Mouse (Mus musculus) heart, embryonic 16.5 days (tissue): ENCODE measurements around the gene Tspan9. TPM values are rescaled to one million over a fixed set of nuclear protein-coding genes. Genes with fewer than 3 reads are reported as not detected.
A peak's percentile ranks its signal among the peaks of the same experiment; 100 is the strongest.

Experiments
- ATAC-seq: fragments of 200-750 bp; cut with Nextera tagmentation; replicated peaks from 2 replicates; pipeline ENCODE4 v1.8.0; 2017; ENCODE audit warnings: moderate number of reproducible peaks; ENCODE audit not compliant: insufficient read depth, low FRiP score; ENCODE audit errors: extremely low read depth
- H3K27ac ChIP-seq: fragments of 300-500 bp; sonication (generic); 2 replicates; pipeline ENCODE4 v1.5.1; 2014; ENCODE audit warnings: mild to moderate bottlenecking, low read length, control low read depth, moderate library complexity
- H3K27me3 ChIP-seq: fragments of 300-500 bp; sonication (generic); 2 replicates; pipeline ENCODE4 v1.6.1; 2014; ENCODE audit warnings: low read length, mixed read lengths; ENCODE audit not compliant: control insufficient read depth, insufficient read depth
- H3K36me3 ChIP-seq: fragments of 300-500 bp; sonication (generic); 2 replicates; pipeline ENCODE4 v1.6.1; 2014; ENCODE audit not compliant: control insufficient read depth, insufficient read depth
- H3K4me1 ChIP-seq: fragments of 300-500 bp; sonication (generic); 2 replicates; pipeline ENCODE4 v1.6.1; 2014; ENCODE audit warnings: low read length, mixed read lengths; ENCODE audit not compliant: control insufficient read depth, insufficient read depth
- H3K4me2 ChIP-seq: fragments of 300-500 bp; sonication (generic); 2 replicates; pipeline ENCODE4 v1.6.1; 2014; ENCODE audit warnings: low read depth, mild to moderate bottlenecking, control low read depth, low read length
- H3K4me3 ChIP-seq: fragments of 300-500 bp; sonication (generic); 2 replicates; pipeline ENCODE4 v1.5.1; 2014; ENCODE audit warnings: mild to moderate bottlenecking, control low read depth, low read length
- H3K9ac ChIP-seq: fragments of 300-500 bp; sonication (generic); 2 replicates; pipeline ENCODE4 v1.6.1; 2014; ENCODE audit warnings: low read length, control low read depth
- H3K9me3 ChIP-seq: fragments of 300-500 bp; sonication (generic); replicated peaks from 2 replicates; pipeline ENCODE4 v1.6.1; 2016; ENCODE audit warnings: low read length; ENCODE audit not compliant: control insufficient read depth
- WGBS: fragments of 180-500 bp; shearing (Covaris S2); extraction: QIAGEN DNeasy Blood & Tissue Kit; methylation state at CpG from one replicate; pipeline ENCODE4 v1.1.7; 2014; 5-methylcytosine and 5-hydroxymethylcytosine counted together
- polyA plus RNA-seq: library from polyadenylated mRNA; unstranded; fragments of >200 nt; fragmentation: Nextera tagmentation; extraction: Ambion mirVana; gene quantifications from 2 replicates; pipeline ENCODE4 v1.2.1, GENCODE M21; 2015

Tspan9 gene
- polyA plus RNA-seq, 1 experiment from 2014 or later = 138 TPM

DNA sequence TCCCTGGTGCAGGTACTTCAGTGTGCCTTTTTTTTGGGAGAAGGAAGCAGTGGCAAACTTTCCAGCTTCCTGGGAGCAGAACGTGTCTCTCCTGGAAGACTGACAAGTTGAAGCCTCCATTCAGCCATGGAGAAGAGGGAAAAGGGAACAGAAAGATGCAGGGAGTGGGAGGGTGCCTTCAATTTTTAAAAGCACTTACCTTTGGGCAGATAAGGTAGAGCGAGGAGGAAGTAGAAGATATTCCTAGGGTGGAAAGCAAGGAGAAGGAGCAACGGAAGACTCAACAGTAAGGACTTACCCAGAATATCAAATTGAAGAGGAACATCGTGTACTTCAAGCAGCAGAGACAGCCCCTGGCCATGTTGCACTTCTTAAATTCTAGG lies 109.5 kb downstream of the Tspan9 start:
- no peaks in the 10 kb centered on the region for H3K36me3 ChIP-seq
- H3K9me3 ChIP-seq = no peaks in the 10 kb centered on the region
- ATAC-seq = no peak
- H3K4me2 ChIP-seq = peak overlapping the region; percentile 95
- H3K4me1 ChIP-seq = peaks cover 73% of the 10 kb centered on the region
- peak overlapping the region; percentile 96 for H3K27ac ChIP-seq
- H3K27me3 ChIP-seq = no peaks in the 10 kb centered on the region
- peak overlapping the region; percentile 70 for H3K4me3 ChIP-seq
- peak overlapping the region; percentile 91 for H3K9ac ChIP-seq
- WGBS = 20% methylated on average over 4 of the region's 4 CpGs

DNA sequence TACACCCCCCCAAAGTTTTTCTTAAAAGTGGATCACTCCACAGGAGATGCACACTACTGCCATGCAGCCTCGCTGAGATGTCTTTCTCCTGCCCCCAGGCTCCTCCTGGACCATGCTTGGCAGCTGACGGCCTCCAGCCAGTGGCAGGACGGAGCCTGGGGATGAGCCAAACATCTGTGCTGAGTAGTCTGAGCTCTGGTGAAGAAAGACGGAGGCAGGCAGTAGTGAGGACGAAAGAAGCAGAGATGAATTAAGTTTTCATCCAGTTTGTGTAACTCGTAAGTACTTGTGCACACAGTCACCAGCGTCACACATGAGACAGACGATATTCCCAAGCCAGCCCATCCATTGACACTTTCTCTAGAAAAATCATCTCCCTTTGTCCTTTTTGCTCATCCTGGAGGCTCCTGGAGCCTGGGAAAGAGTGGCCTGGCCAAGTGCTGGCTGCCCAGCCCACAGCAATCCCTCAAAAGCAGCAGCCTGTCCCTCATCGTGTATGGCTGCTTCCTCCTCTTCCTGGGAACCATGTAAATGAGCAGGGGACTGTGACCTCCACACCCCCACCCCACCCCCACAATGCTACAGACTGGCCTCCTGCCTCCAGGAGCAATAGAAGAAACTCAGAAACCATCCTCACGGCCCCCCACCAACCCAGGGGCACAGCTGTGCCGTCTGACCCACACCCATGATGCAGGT lies 110.1 kb downstream of the Tspan9 start:
- Histone ChIP-seq H3K27ac (peak overlapping the region; percentile 56), H3K4me1 (peaks cover 74% of the 10 kb centered on the region)

DNA sequence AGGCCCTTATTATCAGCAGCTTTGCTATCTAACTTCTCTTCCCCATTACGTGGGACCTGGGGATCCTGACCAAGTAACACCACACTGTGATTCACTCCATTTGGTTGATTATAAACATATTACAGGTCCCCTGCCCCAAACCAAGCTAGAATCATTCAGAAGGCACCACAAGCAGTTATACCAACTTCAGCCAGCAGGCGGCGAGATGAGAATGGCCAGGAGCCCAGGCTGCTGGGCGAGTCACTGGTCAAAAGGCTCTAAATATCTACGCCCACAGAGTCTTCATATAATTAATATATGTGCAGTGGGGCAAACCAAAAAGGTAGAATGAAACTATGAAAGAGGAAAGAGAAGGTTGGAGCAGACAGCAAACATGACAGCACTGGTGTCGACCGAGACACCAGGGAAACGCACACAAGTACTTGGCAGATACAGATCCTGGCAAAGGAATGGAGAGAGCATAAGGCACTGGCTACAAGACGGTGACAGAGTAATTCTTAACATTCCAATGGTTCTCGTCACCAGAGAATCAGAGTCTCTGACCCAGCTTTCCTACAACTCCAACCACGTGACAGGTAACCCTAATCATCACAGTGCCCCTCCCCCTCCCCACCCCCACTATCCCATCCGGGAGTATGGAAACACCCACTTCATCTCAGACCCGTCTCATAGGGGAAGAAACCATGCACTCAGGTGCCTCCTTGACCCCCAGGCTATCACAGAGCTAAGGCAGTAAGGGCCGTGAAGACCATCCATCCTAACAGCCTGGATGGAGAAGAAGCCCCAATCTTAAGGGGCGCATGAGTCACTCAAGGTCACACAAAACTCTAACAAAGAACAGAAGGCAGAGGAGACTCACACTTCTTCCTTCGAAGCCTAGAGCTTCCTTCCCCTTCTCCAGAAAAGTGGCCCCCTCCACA lies 110.9 kb downstream of the Tspan9 start:
- 16% methylated on average over 16 of the region's 16 CpGs for WGBS
- Histone ChIP-seq H3K27ac (peak overlapping the region; percentile 56), H3K4me2 (peak overlapping the region; percentile 95), H3K9ac (peak overlapping the region; percentile 91), H3K9me3 (no peaks in the 10 kb centered on the region), H3K4me3 (peak overlapping the region; percentile 70), H3K36me3 (no peaks in the 10 kb centered on the region), H3K27me3 (no peaks in the 10 kb centered on the region), H3K4me1 (peaks cover 70% of the 10 kb centered on the region)
- no peak for ATAC-seq

More for the DNA sequence above, 110.1 kb downstream of the Tspan9 start:
- ATAC-seq = no peak
- no peaks in the 10 kb centered on the region for H3K27me3 ChIP-seq
- H3K9ac ChIP-seq = peak overlapping the region; percentile 91
- peak overlapping the region; percentile 70 for H3K4me3 ChIP-seq
- H3K9me3 ChIP-seq = no peaks in the 10 kb centered on the region
- no peaks in the 10 kb centered on the region for H3K36me3 ChIP-seq
- 28% methylated on average over 11 of the region's 11 CpGs for WGBS
- peak overlapping the region; percentile 95 for H3K4me2 ChIP-seq

DNA sequence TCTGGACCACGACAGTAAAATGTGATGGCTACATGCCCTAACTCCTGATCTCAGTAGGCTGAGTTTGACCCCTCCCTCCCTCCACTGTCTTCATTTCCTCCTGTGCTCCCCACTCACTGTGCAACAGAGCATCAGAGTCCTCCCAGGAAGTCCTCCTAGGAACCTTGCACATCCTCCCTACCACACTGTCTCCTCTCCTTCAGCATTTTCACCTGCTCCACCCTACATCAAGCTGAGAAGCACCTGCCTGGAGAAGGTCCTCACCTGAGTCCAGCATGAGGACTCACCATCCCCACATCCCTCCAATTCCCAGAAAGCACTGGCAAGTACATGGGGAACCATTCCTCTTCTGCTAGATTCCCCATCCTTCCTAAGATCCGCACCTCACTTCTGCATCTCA lies 111.8 kb downstream of the Tspan9 start:
- Histone ChIP-seq H3K27ac (no peak overlapping the region), H3K27me3 (no peaks in the 10 kb centered on the region), H3K4me1 (peaks cover 61% of the 10 kb centered on the region), H3K4me3 (no peak overlapping the region), H3K36me3 (no peaks in the 10 kb centered on the region), H3K4me2 (no peak overlapping the region), H3K9me3 (no peaks in the 10 kb centered on the region), H3K9ac (no peak overlapping the region)
- no peak for ATAC-seq
- 63% methylated on average over 2 of the region's 2 CpGs for WGBS

DNA sequence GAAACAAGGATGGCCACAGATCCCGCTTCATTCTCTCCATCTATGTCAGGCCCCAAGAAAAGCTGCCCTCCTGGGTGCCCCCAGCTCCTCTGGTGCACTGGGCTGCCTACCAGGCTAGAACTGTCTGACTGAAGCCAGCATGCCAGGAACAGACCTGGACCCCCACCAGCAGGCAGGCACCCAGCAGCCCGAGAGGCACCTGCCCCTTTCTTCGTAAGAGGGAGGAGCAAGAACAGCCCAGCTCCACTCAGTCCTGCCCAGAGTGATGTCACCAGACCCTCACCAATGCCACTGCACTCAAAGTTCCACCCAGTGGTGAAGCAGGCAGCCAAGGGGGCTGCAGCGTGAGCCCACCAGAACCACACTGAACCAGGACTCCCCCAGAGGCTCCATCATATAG lies 112.3 kb downstream of the Tspan9 start:
- 59% methylated on average over 4 of the region's 4 CpGs for WGBS
- Histone ChIP-seq H3K9me3 (no peaks in the 10 kb centered on the region), H3K4me2 (no peak overlapping the region), H3K4me3 (no peak overlapping the region), H3K9ac (peak overlapping the region; percentile 30), H3K4me1 (peaks cover 56% of the 10 kb centered on the region), H3K27me3 (no peaks in the 10 kb centered on the region), H3K36me3 (no peaks in the 10 kb centered on the region), H3K27ac (no peak overlapping the region; the same call in 1 of the 2 replicates)
- no peak for ATAC-seq

DNA sequence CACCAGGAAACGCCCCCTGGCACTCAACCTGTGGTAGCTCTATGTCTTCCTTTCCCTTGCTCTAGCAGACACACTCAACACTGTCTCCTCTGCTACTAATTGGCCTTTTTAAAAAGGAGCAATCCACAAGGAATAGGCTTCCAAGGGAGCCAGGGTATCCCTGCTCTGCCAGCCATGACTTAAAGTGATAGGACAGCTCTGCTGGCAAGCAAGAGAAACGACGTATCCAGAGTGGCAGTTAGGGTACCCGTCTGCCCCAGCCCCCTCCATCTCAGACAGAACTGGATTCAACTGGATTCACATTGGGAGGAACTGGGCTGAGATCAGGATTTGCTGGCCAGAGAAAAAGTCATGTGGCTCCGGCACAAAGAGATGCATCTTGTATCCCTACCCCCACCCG lies 112.9 kb downstream of the Tspan9 start:
- Histone ChIP-seq H3K4me1 (peaks cover 54% of the 10 kb centered on the region), H3K9me3 (no peaks in the 10 kb centered on the region), H3K9ac (no peak overlapping the region), H3K36me3 (no peaks in the 10 kb centered on the region), H3K4me2 (no peak overlapping the region), H3K27me3 (no peaks in the 10 kb centered on the region), H3K27ac (no peak overlapping the region), H3K4me3 (no peak overlapping the region)
- WGBS = 82% methylated on average over 6 of the region's 6 CpGs
- no peak for ATAC-seq

DNA sequence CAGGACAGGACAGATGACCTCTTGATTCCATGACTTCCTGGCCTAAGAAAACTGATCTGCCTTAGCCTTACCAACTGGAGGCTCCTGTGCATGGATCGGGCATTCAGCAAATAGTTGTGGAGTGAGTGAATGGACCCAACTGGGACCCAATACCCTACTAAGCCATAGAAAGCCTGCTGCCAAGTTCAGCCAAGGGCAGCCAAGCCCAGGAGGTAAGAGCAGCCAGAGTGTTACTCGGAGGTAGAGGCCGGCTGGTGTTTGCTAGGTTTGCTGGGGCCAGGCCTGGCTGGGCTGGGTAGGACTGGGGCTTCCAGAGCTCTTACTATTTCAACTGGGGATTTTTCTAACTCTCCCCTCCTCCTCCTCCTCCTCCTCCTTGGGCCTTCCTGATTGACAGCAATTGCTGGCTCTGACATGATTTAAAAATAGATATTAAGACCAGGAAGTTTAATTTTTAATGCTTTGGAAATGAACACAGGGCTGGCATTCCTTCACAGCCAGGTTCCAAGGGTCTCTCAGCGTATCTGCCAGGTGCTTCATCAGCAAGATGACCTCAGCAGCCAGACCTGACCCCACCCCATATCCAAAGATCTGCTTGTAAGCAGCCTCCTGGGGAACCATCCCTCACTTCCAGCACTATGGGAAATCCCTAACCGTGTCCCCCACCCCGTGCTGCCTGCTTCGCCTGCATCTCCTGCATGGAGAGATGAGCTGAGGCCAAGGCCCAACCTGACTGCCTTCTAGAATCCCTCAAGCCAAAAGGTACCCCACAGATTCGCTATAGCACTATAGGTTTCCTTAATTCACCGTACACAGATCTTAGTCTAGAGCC lies 113.7 kb downstream of the Tspan9 start:
- no peaks in the 10 kb centered on the region for H3K9me3 ChIP-seq
- H3K9ac ChIP-seq = no peak overlapping the region
- 75% methylated on average over 9 of the region's 9 CpGs for WGBS
- H3K4me3 ChIP-seq = no peak overlapping the region
- no peak overlapping the region for H3K4me2 ChIP-seq
- peaks cover 54% of the 10 kb centered on the region for H3K4me1 ChIP-seq
- 0 out of 2 replicates have a peak overlapping the region, but pooled peaks have one; percentile 19 for H3K27ac ChIP-seq
- ATAC-seq = no peak
- H3K27me3 ChIP-seq = no peaks in the 10 kb centered on the region
- H3K36me3 ChIP-seq = no peaks in the 10 kb centered on the region

DNA sequence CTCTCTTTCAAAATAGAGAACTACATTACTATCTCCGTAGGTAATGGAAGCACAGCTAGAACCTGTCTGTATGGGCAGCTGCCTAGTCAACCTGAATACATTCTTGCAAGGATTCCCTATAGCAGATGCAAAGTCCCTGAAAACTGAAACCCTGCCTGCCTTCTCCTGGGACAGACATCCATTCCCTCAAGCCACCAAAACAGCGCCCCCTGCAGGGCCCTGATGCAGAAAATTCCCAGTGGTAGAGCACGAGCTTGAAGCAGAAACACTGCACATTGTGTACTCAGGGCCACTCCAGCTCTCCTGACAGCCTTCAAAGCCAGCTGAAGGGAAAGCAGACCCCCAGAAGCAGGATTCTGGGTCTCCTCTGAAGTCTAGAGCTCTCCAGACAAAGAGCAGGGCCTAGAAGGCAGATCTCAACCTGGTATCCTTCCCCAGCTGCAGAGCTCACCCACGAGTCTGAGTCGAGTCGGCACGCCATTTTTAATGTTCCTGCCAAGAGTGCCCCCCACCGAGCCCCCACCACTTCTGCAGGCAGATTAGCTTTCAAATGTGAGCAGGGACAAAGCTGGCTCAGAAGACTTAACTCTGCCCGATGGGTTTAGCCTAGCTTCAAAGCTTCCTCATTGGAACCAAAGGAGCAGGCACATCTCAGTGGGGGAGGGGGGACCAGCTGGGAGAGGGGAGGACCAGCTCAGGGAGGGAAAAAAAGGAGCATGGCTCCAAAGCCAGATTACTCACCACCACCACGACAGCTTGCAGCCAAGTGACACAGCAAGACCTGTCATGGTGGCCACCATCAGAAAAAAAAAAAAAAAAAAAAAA lies 115.1 kb downstream of the Tspan9 start:
- H3K27ac ChIP-seq = 0 out of 2 replicates have a peak overlapping the region, but pooled peaks have one; percentile 11
- H3K4me3 ChIP-seq = no peak overlapping the region
- ATAC-seq = no peak
- H3K36me3 ChIP-seq = peaks cover 3% of the 10 kb centered on the region; the same call in 1 of the 2 replicates
- peaks cover 50% of the 10 kb centered on the region for H3K4me1 ChIP-seq
- WGBS = 32% methylated on average over 10 of the region's 10 CpGs
- 0 out of 2 replicates have a peak overlapping the region, but pooled peaks have one; percentile 18 for H3K9ac ChIP-seq
- no peaks in the 10 kb centered on the region for H3K9me3 ChIP-seq
- no peak overlapping the region; the same call in 1 of the 2 replicates for H3K4me2 ChIP-seq
- no peaks in the 10 kb centered on the region for H3K27me3 ChIP-seq
